Mouse (Mus musculus): ENCODE data around the gene Rhobtb1. TPM values are rescaled to one million over a fixed set of nuclear protein-coding genes. Genes with fewer than 3 reads are reported as not detected.

The Rhobtb1 gene
- polyA plus RNA-seq, 1 experiment from 2014 or later = 33.2 TPM

DNA sequence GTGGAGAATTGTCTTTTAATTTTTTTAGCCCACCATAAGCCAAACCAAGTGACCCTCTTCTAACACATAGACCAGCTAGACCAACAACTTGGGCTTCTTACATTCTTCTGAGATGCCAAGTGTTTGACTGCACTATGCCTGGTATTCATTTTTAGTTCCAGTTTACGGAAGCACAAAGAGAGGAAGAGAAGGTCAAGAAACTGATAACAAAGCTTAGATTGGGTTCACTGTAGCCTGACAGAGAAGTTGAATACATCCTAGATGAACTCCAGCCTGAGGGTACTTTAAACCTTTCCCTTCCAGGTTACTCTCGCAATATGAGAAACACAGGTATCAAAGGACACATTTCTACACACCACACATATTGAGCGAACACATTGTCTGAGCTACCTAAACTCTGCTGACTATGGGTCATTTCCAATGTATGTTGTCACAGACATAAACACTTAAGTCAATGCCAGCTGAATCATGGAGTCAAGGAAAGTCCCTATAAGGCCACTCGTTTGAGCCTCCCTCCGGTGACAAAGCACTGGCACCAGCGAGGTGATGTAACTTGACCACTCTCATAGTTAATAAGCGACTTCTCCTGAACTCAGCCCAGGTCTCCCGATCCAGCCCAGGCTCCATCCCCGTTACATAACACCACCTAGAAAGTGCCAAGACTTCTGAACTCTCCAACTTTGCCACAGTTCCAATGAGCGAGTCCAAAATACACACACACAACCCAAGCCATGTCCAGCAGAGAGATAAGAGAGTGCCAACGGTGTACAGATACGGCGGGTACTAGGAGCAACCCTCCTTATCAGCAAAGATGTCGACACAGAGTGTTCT, 67.4 kb downstream of the Rhobtb1 start:
- Histone ChIP-seq H3K4me3 (replicated peaks; ENCODE audit: low read length) (no peak overlapping the region), H3K4me2 (ENCODE audit: low read depth, low read length) (no peak overlapping the region), H3K9me3 (replicated peaks; ENCODE audit: control insufficient read depth, low read length) (no peaks in the 10 kb centered on the region), H3K27me3 (ENCODE audit: control insufficient read depth, insufficient read depth, low read length) (no peaks in the 10 kb centered on the region), H3K27ac (ENCODE audit: low read length) (no peak overlapping the region), H3K4me1 (ENCODE audit: control insufficient read depth, insufficient read depth, low read length) (peaks cover 8% of the 10 kb centered on the region), H3K9ac (ENCODE audit: low read length) (no peak overlapping the region), H3K36me3 (ENCODE audit: control insufficient read depth, insufficient read depth, low read length) (peaks cover 7% of the 10 kb centered on the region; the same call in 1 of the 2 replicates)
- 78% methylated on average over 14 of the region's 14 CpGs for WGBS
- no peak for ATAC-seq (ENCODE audit: insufficient read depth, low FRiP score)

DNA sequence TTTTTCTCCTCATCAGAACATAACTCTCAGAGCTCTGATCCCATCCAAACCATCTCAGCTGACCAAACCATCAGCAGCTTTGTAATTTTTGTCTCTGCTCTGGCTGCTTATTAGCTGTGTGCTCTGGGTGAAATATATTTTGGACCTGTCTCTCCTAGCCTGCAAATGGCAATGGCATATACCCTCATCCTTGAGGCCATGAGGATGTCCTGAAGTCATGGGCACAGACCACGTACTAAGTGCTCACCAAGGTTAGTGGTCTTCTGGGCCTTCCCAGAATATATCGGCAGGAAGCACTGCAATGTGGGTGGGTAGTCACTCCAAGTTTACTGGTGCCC, 68.0 kb downstream of the Rhobtb1 start:
- Histone ChIP-seq H3K27me3 (ENCODE audit: control insufficient read depth, insufficient read depth, low read length) (no peaks in the 10 kb centered on the region), H3K4me1 (ENCODE audit: control insufficient read depth, insufficient read depth, low read length) (peaks cover 4% of the 10 kb centered on the region), H3K27ac (ENCODE audit: low read length) (no peak overlapping the region), H3K36me3 (ENCODE audit: control insufficient read depth, insufficient read depth, low read length) (peaks cover 8% of the 10 kb centered on the region; the same call in 1 of the 2 replicates), H3K9ac (ENCODE audit: low read length) (no peak overlapping the region), H3K4me2 (ENCODE audit: low read depth, low read length) (no peak overlapping the region), H3K4me3 (replicated peaks; ENCODE audit: low read length) (no peak overlapping the region), H3K9me3 (replicated peaks; ENCODE audit: control insufficient read depth, low read length) (no peaks in the 10 kb centered on the region)
- ATAC-seq (ENCODE audit: insufficient read depth, low FRiP score) = no peak
- 88% methylated on average over 2 of the region's 2 CpGs for whole genome bisulfite sequencing

DNA sequence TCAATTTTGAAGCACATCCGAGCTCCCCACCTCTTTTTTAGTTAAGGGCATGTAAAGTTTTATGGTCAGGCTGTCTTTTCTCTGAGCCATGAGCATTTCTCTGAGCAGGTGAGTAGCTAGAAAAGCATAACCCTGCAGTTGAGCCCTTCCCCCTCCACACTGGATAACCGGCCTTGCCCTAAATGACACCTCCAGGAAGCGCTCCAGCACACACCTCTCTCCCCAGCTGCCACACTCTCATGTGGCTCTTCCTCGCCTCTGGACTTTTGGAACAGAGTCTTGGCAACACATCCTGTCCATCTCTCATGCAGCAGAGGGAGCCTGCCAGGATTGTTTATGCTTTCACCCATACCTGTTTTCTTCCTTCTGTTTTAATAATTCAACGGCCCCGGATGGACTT, 69.1 kb downstream of the Rhobtb1 start:
- Histone ChIP-seq H3K4me1 (ENCODE audit: control insufficient read depth, insufficient read depth, low read length) (no peaks in the 10 kb centered on the region), H3K9me3 (replicated peaks; ENCODE audit: control insufficient read depth, low read length) (no peaks in the 10 kb centered on the region), H3K4me2 (ENCODE audit: low read depth, low read length) (no peak overlapping the region), H3K9ac (ENCODE audit: low read length) (no peak overlapping the region), H3K27me3 (ENCODE audit: control insufficient read depth, insufficient read depth, low read length) (no peaks in the 10 kb centered on the region), H3K36me3 (ENCODE audit: control insufficient read depth, insufficient read depth, low read length) (peaks cover 13% of the 10 kb centered on the region; the same call in 1 of the 2 replicates), H3K27ac (ENCODE audit: low read length) (no peak overlapping the region), H3K4me3 (replicated peaks; ENCODE audit: low read length) (no peak overlapping the region)
- WGBS = 82% methylated on average over 6 of the region's 6 CpGs
- ATAC-seq (ENCODE audit: insufficient read depth, low FRiP score) = no peak

DNA sequence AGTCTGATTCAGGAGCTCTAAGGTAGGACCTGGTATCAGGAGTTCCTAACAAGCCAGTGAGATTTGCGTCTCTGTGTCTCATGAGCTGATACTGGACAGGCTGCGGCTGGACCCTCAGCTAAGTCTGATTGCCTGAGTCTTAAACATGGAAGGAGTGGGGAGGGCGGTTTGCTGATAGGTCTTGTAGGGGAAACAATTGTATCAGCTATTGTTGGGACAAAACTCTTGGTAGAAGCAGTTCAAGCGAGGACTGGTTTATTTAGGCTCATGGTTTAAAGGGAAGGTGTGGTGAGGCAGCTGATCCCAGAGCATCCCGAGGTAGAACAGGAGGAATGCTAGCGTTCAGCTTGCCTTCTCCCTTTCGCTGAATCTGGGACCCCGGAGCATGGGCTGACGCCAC, 69.9 kb downstream of the Rhobtb1 start:
- no peak for ATAC-seq (ENCODE audit: insufficient read depth, low FRiP score)
- Histone ChIP-seq H3K9me3 (replicated peaks; ENCODE audit: control insufficient read depth, low read length) (no peaks in the 10 kb centered on the region), H3K4me1 (ENCODE audit: control insufficient read depth, insufficient read depth, low read length) (no peaks in the 10 kb centered on the region), H3K27me3 (ENCODE audit: control insufficient read depth, insufficient read depth, low read length) (no peaks in the 10 kb centered on the region), H3K9ac (ENCODE audit: low read length) (no peak overlapping the region), H3K36me3 (ENCODE audit: control insufficient read depth, insufficient read depth, low read length) (peaks cover 13% of the 10 kb centered on the region; the same call in 1 of the 2 replicates), H3K4me2 (ENCODE audit: low read depth, low read length) (no peak overlapping the region), H3K27ac (ENCODE audit: low read length) (no peak overlapping the region), H3K4me3 (replicated peaks; ENCODE audit: low read length) (no peak overlapping the region)
- 91% methylated on average over 9 of the region's 9 CpGs for WGBS

DNA sequence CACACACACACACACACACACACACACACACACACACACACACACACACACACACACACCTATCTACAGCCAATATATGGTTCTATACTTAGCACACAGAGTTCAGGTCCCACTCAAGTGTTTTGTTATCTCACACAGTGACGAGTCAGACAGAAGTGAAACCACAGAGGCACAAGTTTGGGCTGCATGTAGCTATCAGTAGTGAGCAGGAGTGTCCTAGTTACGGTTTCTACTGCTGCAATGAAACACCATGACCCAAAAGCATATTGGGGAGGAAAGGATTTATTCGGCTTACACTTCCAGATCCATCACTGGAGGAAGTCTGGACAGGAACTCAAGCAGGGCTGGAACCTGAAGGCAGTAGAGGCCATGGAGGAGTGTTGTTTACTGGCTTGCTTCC, 70.7 kb downstream of the Rhobtb1 start:
- no peaks in the 10 kb centered on the region for H3K27me3 ChIP-seq (ENCODE audit: control insufficient read depth, insufficient read depth, low read length)
- no peak overlapping the region for H3K27ac ChIP-seq (ENCODE audit: low read length)
- no peaks in the 10 kb centered on the region for H3K4me1 ChIP-seq (ENCODE audit: control insufficient read depth, insufficient read depth, low read length)
- ATAC-seq (ENCODE audit: insufficient read depth, low FRiP score) = no peak
- no peaks in the 10 kb centered on the region for H3K9me3 ChIP-seq (replicated peaks; ENCODE audit: control insufficient read depth, low read length)
- H3K4me3 ChIP-seq (replicated peaks; ENCODE audit: low read length) = no peak overlapping the region
- 0 out of 2 replicates have a peak, but pooled peaks cover 7% of the 10 kb centered on the region for H3K36me3 ChIP-seq (ENCODE audit: control insufficient read depth, insufficient read depth, low read length)
- H3K4me2 ChIP-seq (ENCODE audit: low read depth, low read length) = no peak overlapping the region
- H3K9ac ChIP-seq (ENCODE audit: low read length) = no peak overlapping the region
- WGBS = 81% methylated on average over 3 of the region's 3 CpGs

DNA sequence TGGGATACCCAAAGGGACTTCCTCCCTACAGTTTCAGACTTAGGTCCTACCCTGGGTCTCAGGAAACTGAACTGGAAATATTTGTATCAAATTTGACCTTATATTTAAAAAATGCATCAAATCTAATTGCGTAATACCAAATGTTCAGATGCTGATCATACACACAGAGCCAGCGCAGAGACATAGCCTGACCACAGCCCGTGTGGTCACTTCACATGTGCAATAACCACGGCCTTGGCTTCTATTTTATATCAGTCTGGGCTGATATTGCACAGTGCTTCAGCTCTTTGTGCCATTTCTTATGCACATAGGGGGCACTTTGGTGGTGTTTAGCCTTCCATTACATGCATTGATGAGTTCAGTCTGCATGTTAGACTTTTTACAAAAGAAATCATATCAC, 72.0 kb downstream of the Rhobtb1 start:
- WGBS = 95% methylated on average over 4 of the region's 4 CpGs
- no peak overlapping the region for H3K4me2 ChIP-seq (ENCODE audit: low read depth, low read length)
- ATAC-seq (ENCODE audit: insufficient read depth, low FRiP score) = no peak
- H3K4me3 ChIP-seq (replicated peaks; ENCODE audit: low read length) = no peak overlapping the region
- H3K27ac ChIP-seq (ENCODE audit: low read length) = no peak overlapping the region
- H3K27me3 ChIP-seq (ENCODE audit: control insufficient read depth, insufficient read depth, low read length) = no peaks in the 10 kb centered on the region
- H3K9me3 ChIP-seq (replicated peaks; ENCODE audit: control insufficient read depth, low read length) = no peaks in the 10 kb centered on the region
- H3K4me1 ChIP-seq (ENCODE audit: control insufficient read depth, insufficient read depth, low read length) = no peaks in the 10 kb centered on the region
- H3K36me3 ChIP-seq (ENCODE audit: control insufficient read depth, insufficient read depth, low read length) = 0 out of 2 replicates have a peak, but pooled peaks cover 7% of the 10 kb centered on the region
- H3K9ac ChIP-seq (ENCODE audit: low read length) = no peak overlapping the region

DNA sequence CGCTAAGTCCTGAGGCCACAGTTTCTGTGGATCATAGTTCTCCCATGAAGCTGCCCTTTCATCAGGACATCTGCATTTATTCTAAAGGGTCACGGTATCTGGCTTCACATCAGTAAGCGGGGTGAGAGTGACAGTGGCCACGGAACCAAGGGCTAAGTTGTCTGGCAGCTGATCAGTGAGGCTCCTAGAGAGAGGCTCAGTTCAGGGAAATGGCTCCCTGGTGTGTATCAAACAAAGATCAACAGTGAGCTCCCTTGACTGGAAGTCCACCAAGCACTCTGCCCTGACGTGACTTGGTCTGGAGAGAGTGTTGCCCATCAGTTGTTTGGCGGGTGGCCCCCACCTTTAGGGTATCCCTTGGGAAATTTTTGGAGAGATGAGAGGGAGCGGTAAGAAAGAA, 73.0 kb downstream of the Rhobtb1 start:
- no peaks in the 10 kb centered on the region for H3K27me3 ChIP-seq (ENCODE audit: control insufficient read depth, insufficient read depth, low read length)
- WGBS = 71% methylated on average over 7 of the region's 7 CpGs
- no peak for ATAC-seq (ENCODE audit: insufficient read depth, low FRiP score)
- H3K4me1 ChIP-seq (ENCODE audit: control insufficient read depth, insufficient read depth, low read length) = no peaks in the 10 kb centered on the region
- no peak overlapping the region for H3K9ac ChIP-seq (ENCODE audit: low read length)
- no peak overlapping the region for H3K4me3 ChIP-seq (replicated peaks; ENCODE audit: low read length)
- peak overlapping the region; percentile 49; the same call in 1 of the 2 replicates for H3K27ac ChIP-seq (ENCODE audit: low read length)
- no peaks in the 10 kb centered on the region for H3K9me3 ChIP-seq (replicated peaks; ENCODE audit: control insufficient read depth, low read length)
- H3K36me3 ChIP-seq (ENCODE audit: control insufficient read depth, insufficient read depth, low read length) = 0 out of 2 replicates have a peak, but pooled peaks cover 7% of the 10 kb centered on the region
- no peak overlapping the region for H3K4me2 ChIP-seq (ENCODE audit: low read depth, low read length)

DNA sequence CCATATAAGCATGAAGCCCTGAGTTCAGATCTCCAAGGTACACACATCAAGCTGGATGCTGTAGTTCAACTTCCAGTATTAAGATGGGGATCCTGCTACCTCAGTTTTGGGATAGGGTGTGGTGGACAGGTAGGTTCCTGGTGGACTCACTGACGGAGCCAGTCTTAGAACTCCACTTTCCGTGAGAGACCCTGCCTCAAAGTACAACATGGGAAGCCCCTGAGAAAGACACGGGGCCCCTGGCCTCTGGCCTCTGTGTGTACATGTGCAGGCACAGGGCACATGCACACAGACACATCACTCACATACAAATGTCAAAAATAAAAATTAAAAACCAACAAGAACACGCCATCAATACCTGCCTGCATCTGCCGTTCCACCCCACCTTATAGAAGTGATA, 74.2 kb downstream of the Rhobtb1 start:
- Histone ChIP-seq H3K27me3 (ENCODE audit: control insufficient read depth, insufficient read depth, low read length) (no peaks in the 10 kb centered on the region), H3K36me3 (ENCODE audit: control insufficient read depth, insufficient read depth, low read length) (0 out of 2 replicates have a peak, but pooled peaks cover 7% of the 10 kb centered on the region), H3K9ac (ENCODE audit: low read length) (no peak overlapping the region), H3K9me3 (replicated peaks; ENCODE audit: control insufficient read depth, low read length) (no peaks in the 10 kb centered on the region), H3K4me3 (replicated peaks; ENCODE audit: low read length) (no peak overlapping the region), H3K4me2 (ENCODE audit: low read depth, low read length) (no peak overlapping the region), H3K4me1 (ENCODE audit: control insufficient read depth, insufficient read depth, low read length) (no peaks in the 10 kb centered on the region), H3K27ac (ENCODE audit: low read length) (no peak overlapping the region)
- WGBS = 92% methylated on average over 5 of the region's 5 CpGs
- no peak for ATAC-seq (ENCODE audit: insufficient read depth, low FRiP score)

DNA sequence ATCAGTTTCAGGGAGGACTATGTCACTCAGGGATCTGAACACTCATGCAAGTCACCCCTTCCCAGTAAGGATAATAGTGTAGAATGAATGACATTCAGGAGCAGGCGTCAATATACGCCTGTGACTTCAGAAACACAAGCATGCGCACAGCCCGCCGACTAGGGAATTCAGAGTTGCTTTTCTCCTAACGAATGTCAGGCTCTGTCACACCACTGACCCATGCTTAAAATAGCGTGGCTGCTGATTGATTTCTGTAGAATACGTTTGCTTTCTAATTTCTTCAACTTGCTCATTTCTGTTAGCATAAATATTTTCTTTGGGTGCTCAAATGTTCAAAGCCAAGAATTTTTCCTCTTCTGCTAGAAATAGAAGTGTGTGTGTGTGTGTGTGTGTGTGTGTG, 74.7 kb downstream of the Rhobtb1 start:
- no peak overlapping the region for H3K9ac ChIP-seq (ENCODE audit: low read length)
- no peaks in the 10 kb centered on the region for H3K9me3 ChIP-seq (replicated peaks; ENCODE audit: control insufficient read depth, low read length)
- no peaks in the 10 kb centered on the region for H3K4me1 ChIP-seq (ENCODE audit: control insufficient read depth, insufficient read depth, low read length)
- 0 out of 2 replicates have a peak, but pooled peaks cover 7% of the 10 kb centered on the region for H3K36me3 ChIP-seq (ENCODE audit: control insufficient read depth, insufficient read depth, low read length)
- no peak overlapping the region for H3K27ac ChIP-seq (ENCODE audit: low read length)
- WGBS = 66% methylated on average over 8 of the region's 8 CpGs
- no peaks in the 10 kb centered on the region for H3K27me3 ChIP-seq (ENCODE audit: control insufficient read depth, insufficient read depth, low read length)
- no peak overlapping the region for H3K4me3 ChIP-seq (replicated peaks; ENCODE audit: low read length)
- no peak for ATAC-seq (ENCODE audit: insufficient read depth, low FRiP score)
- no peak overlapping the region for H3K4me2 ChIP-seq (ENCODE audit: low read depth, low read length)

Measured in stomach, embryonic 16.5 days (tissue).